Mouse (Mus musculus) thymus, postnatal 25 days (tissue): ENCODE measurements around the gene Kidins220.

Source experiments
- DNase-seq: peaks from one replicate; pipeline ENCODE4 v3.0.0; 2022

Kidins220 gene

GRCm38 (mm10) chr12:25027416-25027815, 52.7 kb downstream of the Kidins220 start:
- DNase-seq, result peak; percentile 58

GRCm38 (mm10) chr12:25033662-25034337, 59.1 kb downstream of the Kidins220 start:
- no peak for DNase-seq

GRCm38 (mm10) chr12:25034338-25034953, 59.7 kb downstream of the Kidins220 start:
- DNase-seq, result no peak

GRCm38 (mm10) chr12:25036024-25036423, 61.3 kb downstream of the Kidins220 start:
- DNase-seq, result no peak

GRCm38 (mm10) chr12:25037222-25037621, 62.5 kb downstream of the Kidins220 start:
- DNase-seq, result no peak

- no peak for DNase-seq
Measured at GRCm38 (mm10) chr12:25037681-25038472, 63.2 kb downstream of the Kidins220 start.

- no peak for DNase-seq
Measured at GRCm38 (mm10) chr12:25044056-25044455, 69.3 kb downstream of the Kidins220 start.

GRCm38 (mm10) chr12:25044579-25044978, 69.9 kb downstream of the Kidins220 start:
- DNase-seq, result no peak

GRCm38 (mm10) chr12:25049253-25049652, 74.5 kb downstream of the Kidins220 start:
- no peak for DNase-seq

GRCm38 (mm10) chr12:25054511-25054910, 79.8 kb downstream of the Kidins220 start:
- DNase-seq, result peak; percentile 6

GRCm38 (mm10) chr12:25054963-25055362, 80.2 kb downstream of the Kidins220 start:
- peak; percentile 45 for DNase-seq

- no peak for DNase-seq
Measured at GRCm38 (mm10) chr12:25059487-25060200, 84.9 kb downstream of the Kidins220 start.

- DNase-seq, result no peak
Measured at GRCm38 (mm10) chr12:25060901-25061300, 86.2 kb downstream of the Kidins220 start.

GRCm38 (mm10) chr12:25062264-25062663, 87.5 kb downstream of the Kidins220 start:
- DNase-seq, result no peak

GRCm38 (mm10) chr12:25073374-25073773, 98.6 kb downstream of the Kidins220 start:
- DNase-seq, result no peak

- no peak for DNase-seq
Measured at GRCm38 (mm10) chr12:25074344-25074743, 99.6 kb downstream of the Kidins220 start.

- DNase-seq, result no peak
Measured at GRCm38 (mm10) chr12:25083260-25084178, 108.8 kb downstream of the Kidins220 start.

GRCm38 (mm10) chr12:25086966-25087365, 112.2 kb downstream of the Kidins220 start:
- DNase-seq, result no peak

- no peak for DNase-seq
Measured at GRCm38 (mm10) chr12:25089433-25089832, 114.7 kb downstream of the Kidins220 start.

GRCm38 (mm10) chr12:25092027-25092704, 117.4 kb downstream of the Kidins220 start:
- DNase-seq, result peak; percentile 87

GRCm38 (mm10) chr12:25092751-25093211, 118.1 kb downstream of the Kidins220 start:
- DNase-seq, result peak; percentile 67
